Mouse (Mus musculus) heart, embryonic 11.5 days (tissue): ENCODE measurements around the gene Vstm4. TPM values are rescaled to one million over a fixed set of nuclear protein-coding genes. Genes with fewer than 3 reads are reported as not detected.

Experiments
- ATAC-seq: fragments of 200-750 bp; cut with Nextera tagmentation; replicated peaks from 2 replicates; pipeline ENCODE4 v1.8.0; 2017; ENCODE audit warnings: moderate library complexity; ENCODE audit not compliant: insufficient number of reproducible peaks, low FRiP score, low TSS enrichment
- H3K27ac ChIP-seq: fragments of 300-500 bp; sonication (generic); 2 replicates; pipeline ENCODE4 v1.5.1; 2014; ENCODE audit warnings: mild to moderate bottlenecking, low read depth, low read length
- H3K27me3 ChIP-seq: fragments of 300-500 bp; sonication (generic); 2 replicates; pipeline ENCODE4 v1.6.1; 2014; ENCODE audit warnings: mild to moderate bottlenecking, low read length, mixed read lengths; ENCODE audit not compliant: control insufficient read depth, insufficient read depth
- H3K36me3 ChIP-seq: fragments of 300-500 bp; sonication (generic); 2 replicates; pipeline ENCODE4 v1.6.1; 2014; ENCODE audit warnings: mild to moderate bottlenecking, low read length, moderate library complexity, mixed read lengths; ENCODE audit not compliant: control insufficient read depth, insufficient read depth
- H3K4me1 ChIP-seq: fragments of 300-500 bp; sonication (generic); 2 replicates; pipeline ENCODE4 v1.6.1; 2014; ENCODE audit warnings: low read length; ENCODE audit not compliant: control insufficient read depth, insufficient read depth
- H3K4me2 ChIP-seq: fragments of 300-500 bp; sonication (generic); 2 replicates; pipeline ENCODE4 v1.6.1; 2014; ENCODE audit warnings: mild to moderate bottlenecking, moderate library complexity
- H3K4me3 ChIP-seq: fragments of 300-500 bp; sonication (generic); 2 replicates; pipeline ENCODE4 v1.5.1; 2014; ENCODE audit warnings: low read depth, low read length
- H3K9ac ChIP-seq: fragments of 300-500 bp; sonication (generic); 2 replicates; pipeline ENCODE4 v1.6.1; 2014; ENCODE audit warnings: mild to moderate bottlenecking, low read depth, low read length, moderate library complexity
- H3K9me3 ChIP-seq: fragments of 300-500 bp; sonication (generic); replicated peaks from 2 replicates; pipeline ENCODE4 v1.6.1; 2016; ENCODE audit warnings: low read length; ENCODE audit not compliant: control insufficient read depth
- WGBS: fragments of 180-500 bp; shearing (Covaris S2); extraction: QIAGEN DNeasy Blood & Tissue Kit; methylation state at CpG from one replicate; pipeline ENCODE4 v1.1.7; 2014; ENCODE audit not compliant: insufficient replicate concordance; 5-methylcytosine and 5-hydroxymethylcytosine counted together
- polyA plus RNA-seq: library from polyadenylated mRNA; unstranded; fragments of >200 nt; fragmentation: Nextera tagmentation; extraction: Ambion mirVana; gene quantifications from 2 replicates; pipeline ENCODE4 v1.2.1, GENCODE M21; 2014

Vstm4 gene
- polyA plus RNA-seq, 1 experiment from 2014 or later, result 9.7 TPM

DNA sequence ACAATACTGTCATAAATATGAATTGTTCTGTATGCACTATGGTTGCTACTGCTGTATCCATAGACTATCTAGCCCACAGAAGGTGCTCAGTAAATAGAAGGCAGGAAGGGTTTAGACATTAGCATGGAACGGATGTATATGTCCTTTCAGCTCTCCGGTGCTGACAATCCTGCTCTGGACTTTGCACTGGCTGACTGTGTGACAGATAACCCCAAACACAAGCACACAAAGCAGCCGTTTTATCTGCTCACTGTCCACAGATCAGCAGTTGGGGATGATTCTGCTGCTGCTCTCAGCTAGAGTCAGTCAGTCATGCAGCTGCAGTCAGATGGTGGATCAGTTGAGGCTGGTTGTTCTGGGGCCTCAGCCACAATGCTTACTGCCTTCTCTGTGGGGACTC lies 46.6 kb downstream of the Vstm4 start:
- WGBS, result 20% methylated on average over 3 of the region's 3 CpGs
- H3K27ac ChIP-seq, result no peak overlapping the region
- H3K9me3 ChIP-seq, result no peaks in the 10 kb centered on the region

DNA sequence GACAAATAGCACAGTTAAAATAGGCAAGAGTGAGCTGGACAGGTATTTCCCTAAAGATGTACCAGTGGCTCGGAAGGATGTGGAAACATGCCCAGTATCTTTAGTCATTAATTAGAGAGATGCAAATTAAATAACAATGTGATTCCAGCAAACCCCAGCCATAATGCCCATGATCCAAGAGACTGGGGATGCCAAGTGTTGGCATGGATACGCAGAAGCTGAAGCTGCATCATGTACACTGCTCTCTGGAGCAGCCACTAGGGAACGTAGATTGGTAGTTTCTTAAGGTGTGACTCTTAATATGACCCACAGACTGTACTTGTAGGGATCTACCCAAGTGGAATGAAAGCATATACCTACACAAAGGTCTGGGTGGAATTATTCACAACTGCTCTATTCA lies 50.0 kb downstream of the Vstm4 start:
- Histone ChIP-seq H3K36me3 (no peaks in the 10 kb centered on the region), H3K4me2 (no peak overlapping the region), H3K9me3 (no peaks in the 10 kb centered on the region), H3K27me3 (no peaks in the 10 kb centered on the region), H3K4me3 (no peak overlapping the region), H3K9ac (no peak overlapping the region), H3K4me1 (0 out of 2 replicates have a peak, but pooled peaks cover 5% of the 10 kb centered on the region), H3K27ac (no peak overlapping the region)
- WGBS, result 90% methylated on average over 3 of the region's 3 CpGs
- no peak for ATAC-seq

More for the DNA sequence above, 46.6 kb downstream of the Vstm4 start:
- Histone ChIP-seq H3K4me2 (no peak overlapping the region), H3K27me3 (no peaks in the 10 kb centered on the region), H3K9ac (no peak overlapping the region), H3K4me1 (peaks cover 14% of the 10 kb centered on the region), H3K4me3 (no peak overlapping the region), H3K36me3 (no peaks in the 10 kb centered on the region)
- no peak for ATAC-seq

DNA sequence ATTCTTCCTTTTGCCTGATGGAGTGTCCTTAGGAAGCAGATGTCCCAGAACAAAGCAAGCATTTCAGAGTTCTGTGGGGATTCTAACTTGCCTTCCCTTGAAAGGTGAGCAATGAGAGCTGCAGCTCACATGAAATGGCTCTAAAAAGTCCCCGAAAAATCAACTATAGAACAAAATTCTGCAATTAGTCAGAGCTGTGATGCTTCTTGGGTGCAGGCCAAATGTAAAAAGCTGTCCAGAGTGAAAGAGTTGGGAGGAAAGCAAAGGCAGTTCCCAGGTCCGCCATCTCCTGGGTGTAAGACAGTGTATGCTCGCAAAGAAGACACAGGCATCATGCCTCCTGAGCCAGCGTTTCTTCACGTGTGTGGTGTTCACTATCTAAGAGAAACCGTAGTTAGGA lies 52.6 kb downstream of the Vstm4 start:
- Histone ChIP-seq H3K4me2 (no peak overlapping the region), H3K4me3 (no peak overlapping the region), H3K9ac (no peak overlapping the region), H3K9me3 (no peaks in the 10 kb centered on the region), H3K27me3 (no peaks in the 10 kb centered on the region), H3K36me3 (no peaks in the 10 kb centered on the region), H3K4me1 (no peaks in the 10 kb centered on the region), H3K27ac (no peak overlapping the region)
- WGBS, result 84% methylated on average over 6 of the region's 6 CpGs
- ATAC-seq, result no peak

DNA sequence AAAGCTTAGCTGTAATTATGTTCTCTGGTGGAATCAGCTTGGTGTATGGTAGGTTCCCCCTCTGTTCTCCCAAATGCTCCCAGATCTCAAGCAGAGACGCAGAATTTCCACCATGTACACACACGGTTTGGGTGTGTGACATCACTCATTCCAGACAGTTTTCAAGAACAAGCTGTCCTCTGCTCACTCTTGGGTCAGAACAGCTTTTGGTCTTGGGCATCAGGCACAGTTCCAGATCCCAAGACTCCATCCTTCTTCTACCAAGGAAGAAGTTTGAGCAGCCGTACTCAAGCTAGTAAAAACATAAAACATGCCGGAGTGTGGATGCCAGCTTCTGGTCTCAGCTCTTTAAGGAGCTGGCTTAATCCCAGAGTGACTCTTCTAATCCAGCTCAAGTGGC lies 54.6 kb downstream of the Vstm4 start:
- no peaks in the 10 kb centered on the region for H3K36me3 ChIP-seq
- no peak overlapping the region for H3K9ac ChIP-seq
- no peak overlapping the region for H3K27ac ChIP-seq
- WGBS, result 83% methylated on average over 4 of the region's 4 CpGs
- no peaks in the 10 kb centered on the region for H3K9me3 ChIP-seq
- H3K4me1 ChIP-seq, result no peaks in the 10 kb centered on the region
- no peak overlapping the region for H3K4me2 ChIP-seq
- H3K4me3 ChIP-seq, result no peak overlapping the region
- no peaks in the 10 kb centered on the region for H3K27me3 ChIP-seq
- no peak for ATAC-seq

DNA sequence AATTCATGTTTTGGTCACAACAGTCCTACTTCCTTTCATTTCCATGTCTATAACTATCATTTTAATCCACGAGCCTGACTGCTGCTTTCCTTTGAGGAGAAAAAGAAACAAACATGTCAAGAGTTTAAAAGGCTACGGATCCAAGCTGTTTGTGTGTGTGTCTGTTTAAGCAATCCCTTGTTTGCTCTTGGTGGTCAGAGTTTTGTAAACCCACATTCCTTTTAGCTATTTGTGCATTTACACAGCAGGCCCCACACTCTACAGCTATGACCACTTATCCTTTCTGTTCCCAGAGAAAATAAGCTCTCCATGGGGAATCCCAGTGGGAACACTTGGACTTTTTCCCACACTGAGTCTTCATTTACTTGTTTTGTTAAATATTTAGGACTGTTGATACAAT lies 58.8 kb downstream of the Vstm4 start:
- H3K27me3 ChIP-seq, result no peaks in the 10 kb centered on the region
- H3K4me2 ChIP-seq, result no peak overlapping the region
- H3K9ac ChIP-seq, result no peak overlapping the region
- no peak overlapping the region for H3K4me3 ChIP-seq
- H3K4me1 ChIP-seq, result no peaks in the 10 kb centered on the region
- H3K36me3 ChIP-seq, result no peaks in the 10 kb centered on the region
- H3K9me3 ChIP-seq, result no peaks in the 10 kb centered on the region
- no peak overlapping the region for H3K27ac ChIP-seq
- no peak for ATAC-seq
- 56% methylated on average over 2 of the region's 2 CpGs for whole genome bisulfite sequencing

DNA sequence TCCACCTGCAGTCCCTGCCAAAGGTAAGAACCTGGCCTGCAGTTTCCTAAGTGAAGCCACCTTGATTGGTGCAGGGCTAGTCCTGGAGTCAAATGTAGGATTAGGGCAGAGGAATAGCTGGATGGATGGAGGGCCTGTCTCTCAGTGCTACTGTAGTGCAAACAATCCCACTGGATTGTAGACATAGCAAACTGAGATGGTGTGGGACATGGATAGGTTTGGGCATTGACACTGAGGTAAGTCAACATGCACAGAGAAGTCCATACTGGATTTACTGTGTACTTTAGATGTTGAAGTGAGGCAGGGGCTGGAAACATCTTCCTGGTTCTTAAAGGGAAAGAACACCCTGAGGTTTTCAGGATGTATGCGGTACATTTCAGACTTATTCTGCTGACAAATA lies 61.4 kb downstream of the Vstm4 start:
- WGBS, result 98% methylated on average over 1 of the region's 1 CpGs
- Histone ChIP-seq H3K4me1 (no peaks in the 10 kb centered on the region), H3K27me3 (no peaks in the 10 kb centered on the region), H3K9ac (no peak overlapping the region), H3K4me3 (no peak overlapping the region), H3K36me3 (no peaks in the 10 kb centered on the region), H3K9me3 (no peaks in the 10 kb centered on the region), H3K27ac (no peak overlapping the region), H3K4me2 (no peak overlapping the region)
- ATAC-seq, result no peak

DNA sequence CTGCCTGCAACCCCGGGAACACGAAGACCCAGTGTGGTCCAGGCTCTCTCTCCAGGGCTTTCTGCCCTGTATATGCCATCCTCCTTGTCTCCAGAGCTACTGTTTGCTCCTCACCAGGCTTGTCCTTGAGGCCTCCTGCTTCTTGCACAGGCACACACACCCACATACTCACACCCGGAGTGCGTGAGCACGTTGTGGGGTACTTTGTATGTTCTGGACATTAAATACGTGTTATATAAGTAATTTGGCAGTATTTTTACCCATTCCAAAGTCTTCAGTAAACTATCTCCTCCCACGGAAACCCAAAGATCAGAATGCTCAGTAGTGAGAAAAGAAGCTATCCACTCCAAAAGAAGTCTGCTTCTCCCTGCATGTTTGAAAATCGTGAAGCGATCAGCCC lies 67.3 kb downstream of the Vstm4 start:
- H3K9ac ChIP-seq, result no peak overlapping the region
- H3K9me3 ChIP-seq, result no peaks in the 10 kb centered on the region
- H3K4me1 ChIP-seq, result no peaks in the 10 kb centered on the region
- no peak overlapping the region for H3K4me2 ChIP-seq
- WGBS, result 79% methylated on average over 9 of the region's 9 CpGs
- no peaks in the 10 kb centered on the region for H3K27me3 ChIP-seq
- no peak for ATAC-seq
- H3K36me3 ChIP-seq, result no peaks in the 10 kb centered on the region
- no peak overlapping the region for H3K4me3 ChIP-seq
- no peak overlapping the region for H3K27ac ChIP-seq

DNA sequence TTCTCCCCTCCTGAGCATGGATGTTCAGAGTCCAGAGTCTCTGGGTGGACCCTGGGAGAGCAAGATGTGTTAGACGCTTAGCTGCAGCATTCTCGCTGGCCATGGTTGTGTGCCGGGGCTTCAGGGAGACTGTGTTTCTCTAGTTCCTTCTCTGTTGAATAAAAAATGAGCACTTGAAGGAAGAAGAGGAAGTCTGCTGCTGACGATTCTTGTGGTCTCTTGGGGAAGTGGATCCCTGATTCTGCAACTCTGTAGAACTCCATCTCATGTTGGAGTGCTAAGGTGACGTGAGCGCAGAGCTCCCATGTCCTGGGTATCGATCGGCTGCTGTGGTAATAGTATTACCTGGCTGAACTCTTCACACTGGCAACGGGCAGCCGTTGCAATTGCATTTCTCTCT lies 75.2 kb downstream of the Vstm4 start:
- Histone ChIP-seq H3K9ac (no peak overlapping the region), H3K9me3 (no peaks in the 10 kb centered on the region), H3K4me1 (no peaks in the 10 kb centered on the region), H3K36me3 (no peaks in the 10 kb centered on the region), H3K4me2 (no peak overlapping the region), H3K27ac (no peak overlapping the region), H3K4me3 (no peak overlapping the region), H3K27me3 (no peaks in the 10 kb centered on the region)
- 82% methylated on average over 10 of the region's 10 CpGs for WGBS
- ATAC-seq, result no peak

DNA sequence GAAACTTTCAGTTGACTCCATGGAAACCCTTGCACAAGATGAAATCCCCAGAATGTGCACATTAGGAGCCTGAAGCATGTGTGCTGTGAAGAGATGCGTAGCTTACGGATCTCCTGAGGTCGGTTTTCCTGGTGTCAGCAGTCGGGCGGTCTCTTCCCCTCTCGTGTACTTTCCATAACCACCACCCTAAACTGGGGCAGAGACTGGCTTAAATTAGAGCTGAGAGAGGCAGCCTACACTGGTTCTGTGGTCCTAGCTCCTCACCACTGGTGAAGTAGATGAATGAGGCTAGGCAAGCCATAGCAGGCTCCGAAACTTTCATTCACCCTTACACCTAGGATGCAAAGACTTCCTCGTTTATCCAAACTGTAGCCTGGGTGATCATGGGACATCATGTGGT lies 75.7 kb downstream of the Vstm4 start:
- H3K4me1 ChIP-seq, result no peaks in the 10 kb centered on the region
- ATAC-seq, result no peak
- no peaks in the 10 kb centered on the region for H3K27me3 ChIP-seq
- no peak overlapping the region for H3K9ac ChIP-seq
- H3K4me2 ChIP-seq, result no peak overlapping the region
- H3K9me3 ChIP-seq, result no peaks in the 10 kb centered on the region
- WGBS, result 86% methylated on average over 8 of the region's 8 CpGs
- H3K4me3 ChIP-seq, result no peak overlapping the region
- H3K36me3 ChIP-seq, result no peaks in the 10 kb centered on the region
- no peak overlapping the region for H3K27ac ChIP-seq
